Mouse (Mus musculus) thymus, adult 2 months (tissue): Measurements from ENCODE around the gene Tubb2a. TPM values are rescaled to one million over a fixed set of nuclear protein-coding genes. Genes with fewer than 3 reads are reported as not detected.

Experiments used
- DNase-seq: peaks from one replicate; pipeline ENCODE4 v3.0.0; 2021
- H3K27ac ChIP-seq: fragments of 200-500 bp; 2 replicates; pipeline ENCODE4 v1.5.1; 2012; ENCODE audit warnings: low read length, control low read depth; ENCODE audit not compliant: control insufficient read depth, insufficient read depth
- H3K27me3 ChIP-seq: fragments of 200-500 bp; 2 replicates; pipeline ENCODE4 v1.6.1; 2012; ENCODE audit warnings: mild to moderate bottlenecking, low read length, moderate library complexity, mixed read lengths; ENCODE audit not compliant: control insufficient read depth, insufficient read depth
- H3K36me3 ChIP-seq: fragments of 200-500 bp; 2 replicates; pipeline ENCODE4 v1.6.1; 2012; ENCODE audit warnings: mild to moderate bottlenecking, low read length, moderate library complexity; ENCODE audit not compliant: control insufficient read depth, insufficient read depth
- H3K4me1 ChIP-seq: fragments of 200-500 bp; replicated peaks from 2 replicates; pipeline ENCODE4 v1.6.1; 2012; ENCODE audit warnings: low read length; ENCODE audit not compliant: control insufficient read depth, insufficient read depth
- H3K4me3 ChIP-seq: fragments of 200-500 bp; 2 replicates; pipeline ENCODE4 v1.5.1; 2012; ENCODE audit warnings: mild to moderate bottlenecking, low read length, control low read depth, moderate library complexity; ENCODE audit not compliant: control insufficient read depth, insufficient read depth
- CTCF ChIP-seq: fragments of 200-500 bp; IDR thresholded peaks from 2 replicates; pipeline ENCODE4 v1.5.1; 2012; ENCODE audit warnings: mild to moderate bottlenecking, control low read depth, low read length, moderate library complexity, borderline replicate concordance; ENCODE audit not compliant: control insufficient read depth, poor library complexity, insufficient read depth; ENCODE audit errors: extremely low read depth
- POLR2A ChIP-seq: fragments of 200-500 bp; IDR thresholded peaks from 2 replicates; pipeline ENCODE4 v1.6.1; 2012; ENCODE audit warnings: mild to moderate bottlenecking, low read length, control low read depth, moderate library complexity; ENCODE audit not compliant: control insufficient read depth, poor library complexity, insufficient read depth; ENCODE audit errors: extremely low read depth
- WGBS: fragments of 180-500 bp; shearing (Covaris S2); methylation state at CpG from one replicate; pipeline ENCODE4 v1.1.7; 2018; 5-methylcytosine and 5-hydroxymethylcytosine counted together
- polyA plus RNA-seq: library from polyadenylated mRNA; depleted of rRNA; stranded (reverse); fragments of >200 nt; gene quantifications from 2 replicates; pipeline ENCODE4 v1.2.3, GENCODE M21; 2012; rRNA removed

Tubb2a gene
- polyA plus RNA-seq, 1 experiment: 469 TPM

GRCm38 (mm10) chr13:34032041-34032440 lies 45.8 kb downstream of the Tubb2a start:
- Histone ChIP-seq H3K27me3 (no peaks in the 10 kb centered on the region), H3K27ac (no peak overlapping the region), H3K36me3 (peaks cover 22% of the 10 kb centered on the region), H3K4me1 (peaks cover under 1% of the 10 kb centered on the region; the same call in 1 of the 2 replicates), H3K4me3 (no peak overlapping the region)
- no peak for TF ChIP-seq CTCF
- no peak for TF ChIP-seq POLR2A
- no peak for DNase-seq
- 58% methylated on average over 2 of the region's 2 CpGs for WGBS

Other genes starting within 250 kb of the Tubb2a start
- not detected in 2 replicates for gene Serpinb6e, start 234.6 kb downstream of the Tubb2a start, polyA plus RNA-seq
- 0.09 and 0.28 TPM in 2 replicates for gene Serpinb6c, start 172.3 kb downstream of the Tubb2a start, polyA plus RNA-seq
- gene Nqo2, start 113.3 kb downstream of the Tubb2a start, polyA plus RNA-seq: 2.8 and 3.5 TPM in 2 replicates
- 8.9 and 14.1 TPM in 2 replicates for gene Ripk1, start 75.6 kb downstream of the Tubb2a start, polyA plus RNA-seq
- 48.3 and 50.2 TPM in 2 replicates for gene Serpinb6a, start 75.2 kb downstream of the Tubb2a start, polyA plus RNA-seq
- 24.7 and 25.9 TPM in 2 replicates for gene Bphl, start 40.4 kb downstream of the Tubb2a start, polyA plus RNA-seq
- 217 and 264 TPM in 2 replicates for gene Tubb2b, start 52.5 kb upstream of the Tubb2a start, polyA plus RNA-seq
- gene Psmg4, start 85.0 kb upstream of the Tubb2a start, polyA plus RNA-seq: 257 and 275 TPM in 2 replicates